Mouse (Mus musculus): ENCODE measurements around the gene 1700093K21Rik. TPM values are rescaled to one million over a fixed set of nuclear protein-coding genes. Genes with fewer than 3 reads are reported as not detected.

The 1700093K21Rik gene
- polyA plus RNA-seq, 2 experiments = 0.04 TPM; not detected in 1

DNA sequence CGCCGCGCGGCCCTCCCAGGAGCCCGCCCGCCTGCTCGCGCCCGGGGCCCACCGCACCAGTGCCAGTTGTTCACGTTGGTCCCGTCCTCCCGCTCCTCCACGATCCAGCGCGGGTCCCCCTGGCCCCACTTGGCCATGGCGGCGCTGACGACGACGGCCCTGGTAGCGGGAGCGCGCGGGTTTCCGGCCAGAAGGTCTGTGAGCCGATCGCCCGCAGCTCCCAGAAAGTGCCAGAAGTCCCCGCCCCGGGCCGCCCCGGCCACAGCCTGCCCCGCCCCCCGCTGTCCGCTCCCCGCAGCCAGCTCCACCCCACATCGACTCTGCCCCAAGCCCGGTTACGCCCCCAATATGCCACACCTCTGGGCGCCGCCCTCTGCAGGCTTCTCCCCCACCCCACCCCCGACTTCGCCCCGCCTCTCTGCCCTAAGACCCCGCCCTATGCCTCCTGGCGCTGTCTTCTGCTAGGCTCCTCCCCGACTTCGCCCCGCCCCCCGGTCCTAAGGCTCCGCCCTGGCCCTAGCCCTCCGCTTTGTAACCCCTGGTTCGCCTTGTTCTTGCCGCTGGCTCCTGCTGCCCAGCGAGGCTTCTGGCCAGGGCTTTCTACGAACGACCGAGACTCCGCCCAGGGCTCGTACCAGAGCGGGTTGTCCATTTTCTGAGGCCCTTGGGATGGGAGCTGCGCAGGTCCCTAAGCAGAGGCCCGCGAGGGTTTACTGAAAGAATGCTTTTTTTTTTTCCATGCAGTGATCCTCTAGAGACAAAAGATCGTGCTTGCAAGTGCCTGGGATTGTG is 23.0 kb downstream of the 1700093K21Rik start, which contains the start of gene Ahsa2:
Gene Ahsa2, minus strand, starts transcription at position 313 of the 792 bp plus-strand sequence.
- 2% methylated on average over 54 of the region's 66 CpGs for WGBS (ENCODE audit: insufficient replicate concordance)
- H3K9me3 ChIP-seq (ENCODE audit: control insufficient read depth, low read length) = no peaks in the 10 kb centered on the region
- H3K36me3 ChIP-seq (replicated peaks; ENCODE audit: control insufficient read depth, insufficient read depth, low read depth) = peaks cover 6% of the 10 kb centered on the region
- H3K4me2 ChIP-seq (ENCODE audit: low read depth) = peak within 1 kb of the TSS; percentile 91
- no peak for TF ChIP-seq EP300 (IDR thresholded peaks at IDR 0.05; ENCODE audit: low read depth)
- no peak for TF ChIP-seq CTCF (IDR thresholded peaks at IDR 0.05; ENCODE audit: low read depth)
- peak within 1 kb of the TSS; percentile 51 for H3K27ac ChIP-seq
- peak within 1 kb of the TSS; percentile 71 to 88 for H3K4me3 ChIP-seq (ENCODE audit: insufficient read depth in 1 of 2, low read depth in 2 of 2, low read length in 2 of 2)
- DNase-seq (ENCODE audit: low read depth in 3 of 3, low spot score in 3 of 3) (peak; percentile 93 to 94 (median 94)), ATAC-seq (ENCODE audit: insufficient read depth) (peak; percentile 94)
- H3K27me3 ChIP-seq (ENCODE audit: control insufficient read depth, insufficient read depth, low read length) = no peaks in the 10 kb centered on the region
- H3K9ac ChIP-seq (replicated peaks) = peak within 1 kb of the TSS; percentile 89
- H3K4me1 ChIP-seq (replicated peaks; ENCODE audit: control insufficient read depth in 2 of 2, insufficient read depth in 2 of 2, low read length in 1 of 2) = peaks cover 15 to 16% of the 10 kb centered on the region in 2 experiments

DNA sequence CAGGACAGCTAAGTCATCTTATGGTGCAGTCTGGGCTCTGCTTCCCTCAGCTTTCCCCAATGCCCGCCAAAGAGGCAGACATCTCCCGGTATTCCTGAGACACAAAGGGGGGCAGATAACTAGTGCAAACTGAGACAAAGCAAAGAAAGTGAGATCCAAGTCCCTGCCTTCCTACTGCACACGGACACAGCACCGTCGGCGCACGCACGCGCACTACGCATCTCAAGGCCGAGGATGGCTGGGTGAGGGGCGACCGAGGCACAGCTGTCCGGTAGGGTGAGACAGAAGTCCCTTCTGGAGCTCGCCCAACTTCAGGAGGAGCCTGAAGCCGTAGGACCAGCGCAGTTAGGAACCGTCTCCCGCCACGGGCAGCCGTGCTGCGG is 23.6 kb downstream of the 1700093K21Rik start:
- H3K9ac ChIP-seq (replicated peaks) = peak overlapping the region; percentile 89
- H3K9me3 ChIP-seq (ENCODE audit: control insufficient read depth, low read length) = no peaks in the 10 kb centered on the region
- H3K4me3 ChIP-seq (ENCODE audit: insufficient read depth in 1 of 2, low read depth in 2 of 2, low read length in 2 of 2) = peak overlapping the region; percentile 71 to 88
- H3K4me1 ChIP-seq (replicated peaks; ENCODE audit: control insufficient read depth in 2 of 2, insufficient read depth in 2 of 2, low read length in 1 of 2) = peaks cover 15 to 16% of the 10 kb centered on the region in 2 experiments
- H3K27ac ChIP-seq = peak overlapping the region; percentile 51
- peak; percentile 66 for ATAC-seq (ENCODE audit: insufficient read depth)
- peak; percentile 31 to 55 (median 44) for DNase-seq (ENCODE audit: low read depth in 3 of 3, low spot score in 3 of 3)
- peaks cover 12% of the 10 kb centered on the region for H3K36me3 ChIP-seq (replicated peaks; ENCODE audit: control insufficient read depth, insufficient read depth, low read depth)
- under 1% methylated on average over 22 of the region's 22 CpGs for WGBS (ENCODE audit: insufficient replicate concordance)
- H3K27me3 ChIP-seq (ENCODE audit: control insufficient read depth, insufficient read depth, low read length) = no peaks in the 10 kb centered on the region
- peak overlapping the region; percentile 91 for H3K4me2 ChIP-seq (ENCODE audit: low read depth)
- TF ChIP-seq EP300 (IDR thresholded peaks at IDR 0.05; ENCODE audit: low read depth) = no peak
- TF ChIP-seq CTCF (IDR thresholded peaks at IDR 0.05; ENCODE audit: low read depth) = no peak

DNA sequence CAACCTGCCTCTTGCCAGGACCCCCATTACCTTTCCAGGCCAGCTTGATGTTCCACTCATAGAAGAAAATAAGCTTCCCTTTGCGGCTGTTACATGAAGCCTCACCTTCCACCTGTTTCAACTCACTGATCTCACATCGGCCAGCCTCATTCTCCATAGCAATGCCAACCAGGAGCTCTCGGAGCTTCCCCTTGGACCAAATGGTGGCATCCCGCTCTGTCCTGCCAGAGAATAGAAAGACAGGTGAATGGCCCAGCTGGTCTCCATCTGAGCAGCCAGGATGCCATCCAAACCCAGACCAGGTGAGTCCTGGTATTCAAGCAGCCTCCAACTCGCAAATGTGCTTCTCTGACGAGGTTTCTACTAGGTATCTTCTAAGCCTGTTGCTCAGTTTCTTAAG is 24.3 kb downstream of the 1700093K21Rik start:
- Histone ChIP-seq H3K9ac (replicated peaks) (peak overlapping the region; percentile 89), H3K4me2 (ENCODE audit: low read depth) (peak overlapping the region; percentile 91), H3K4me3 (ENCODE audit: insufficient read depth in 1 of 2, low read depth in 2 of 2, low read length in 2 of 2) (peak overlapping the region; percentile 71 to 88), H3K36me3 (replicated peaks; ENCODE audit: control insufficient read depth, insufficient read depth, low read depth) (peaks cover 17% of the 10 kb centered on the region), H3K4me1 (replicated peaks; ENCODE audit: control insufficient read depth in 2 of 2, insufficient read depth in 2 of 2, low read length in 1 of 2) (peaks cover 15 to 16% of the 10 kb centered on the region in 2 experiments), H3K9me3 (ENCODE audit: control insufficient read depth, low read length) (no peaks in the 10 kb centered on the region), H3K27me3 (ENCODE audit: control insufficient read depth, insufficient read depth, low read length) (no peaks in the 10 kb centered on the region), H3K27ac (no peak overlapping the region)
- DNase-seq (ENCODE audit: low read depth in 3 of 3, low spot score in 3 of 3) (no peak), ATAC-seq (ENCODE audit: insufficient read depth) (no peak)
- no peak for TF ChIP-seq CTCF (IDR thresholded peaks at IDR 0.05; ENCODE audit: low read depth)
- 59% methylated on average over 6 of the region's 6 CpGs for WGBS (ENCODE audit: insufficient replicate concordance)

DNA sequence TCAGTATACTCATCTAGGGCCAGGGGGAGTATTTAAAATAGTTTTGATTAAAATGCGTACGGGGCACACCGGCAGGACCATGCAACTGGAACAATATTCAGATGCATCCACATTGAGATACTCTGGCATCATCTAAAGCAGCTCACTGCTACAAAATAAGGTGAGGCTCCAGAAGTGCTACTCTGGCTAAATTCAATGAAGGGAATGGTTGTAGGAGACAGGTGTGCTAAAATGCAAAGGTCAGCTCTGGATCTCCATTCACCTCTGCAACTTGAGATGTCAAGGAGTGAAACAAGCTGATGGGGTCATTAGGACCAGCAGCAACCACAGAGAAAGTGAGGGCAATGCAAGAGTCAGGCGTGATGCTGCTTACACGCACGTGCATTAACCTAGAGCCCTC is 25.7 kb downstream of the 1700093K21Rik start:
- Histone ChIP-seq H3K36me3 (replicated peaks; ENCODE audit: control insufficient read depth, insufficient read depth, low read depth) (peaks cover 31% of the 10 kb centered on the region), H3K4me3 (ENCODE audit: insufficient read depth in 1 of 2, low read depth in 2 of 2, low read length in 2 of 2) (no peak overlapping the region), H3K9ac (replicated peaks) (no peak overlapping the region), H3K4me2 (ENCODE audit: low read depth) (no peak overlapping the region), H3K27me3 (ENCODE audit: control insufficient read depth, insufficient read depth, low read length) (no peaks in the 10 kb centered on the region), H3K27ac (no peak overlapping the region), H3K4me1 (replicated peaks; ENCODE audit: control insufficient read depth in 2 of 2, insufficient read depth in 2 of 2, low read length in 1 of 2) (peaks cover 15 to 16% of the 10 kb centered on the region in 2 experiments), H3K9me3 (ENCODE audit: control insufficient read depth, low read length) (no peaks in the 10 kb centered on the region)
- DNase-seq (ENCODE audit: low read depth in 3 of 3, low spot score in 3 of 3) (no peak), ATAC-seq (ENCODE audit: insufficient read depth) (no peak)
- 84% methylated on average over 6 of the region's 6 CpGs for WGBS (ENCODE audit: insufficient replicate concordance)
- TF ChIP-seq CTCF (IDR thresholded peaks at IDR 0.05; ENCODE audit: low read depth) (no peak), EP300 (IDR thresholded peaks at IDR 0.05; ENCODE audit: low read depth) (no peak)

DNA sequence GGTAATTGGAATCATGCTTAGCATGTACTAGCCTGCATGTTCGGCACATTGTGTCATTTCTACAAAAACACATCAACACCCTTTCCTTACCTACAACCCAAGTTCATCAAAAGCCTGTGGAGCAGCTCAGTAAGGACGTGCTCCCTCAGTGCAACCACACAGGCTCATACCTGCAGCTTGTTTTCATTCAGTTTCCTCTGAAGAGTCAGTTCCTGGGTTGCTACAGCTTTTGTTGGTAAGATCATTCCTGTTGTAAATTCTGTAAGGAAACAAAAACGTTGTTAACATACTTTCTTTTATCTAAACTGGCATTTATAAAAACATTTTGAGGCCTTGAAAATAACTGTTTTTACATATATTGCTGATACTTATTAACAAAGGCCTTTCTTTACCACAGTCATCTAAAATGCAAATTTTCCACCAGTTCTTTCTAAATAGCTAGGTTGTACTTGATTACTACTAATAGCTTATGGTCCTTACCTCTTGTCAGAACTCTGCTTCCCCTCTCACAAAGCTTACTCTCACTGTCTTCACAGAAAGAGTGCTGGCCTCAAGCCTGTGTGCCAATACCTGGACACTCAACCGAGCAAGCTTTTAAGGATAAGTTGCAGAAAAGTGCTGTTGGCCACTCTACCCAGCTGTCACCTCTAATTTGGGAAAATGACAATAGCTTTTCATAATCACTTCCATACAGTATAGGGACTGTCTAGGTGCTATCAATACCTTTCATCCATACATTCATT is 28.7 kb downstream of the 1700093K21Rik start:
- H3K4me3 ChIP-seq (ENCODE audit: insufficient read depth in 1 of 2, low read depth in 2 of 2, low read length in 2 of 2) = no peak overlapping the region
- no peak overlapping the region for H3K4me2 ChIP-seq (ENCODE audit: low read depth)
- no peak overlapping the region for H3K27ac ChIP-seq
- WGBS (ENCODE audit: insufficient replicate concordance) = 80% methylated on average over 4 of the region's 4 CpGs
- no peaks in the 10 kb centered on the region for H3K9me3 ChIP-seq (ENCODE audit: control insufficient read depth, low read length)
- no peaks in the 10 kb centered on the region for H3K27me3 ChIP-seq (ENCODE audit: control insufficient read depth, insufficient read depth, low read length)
- TF ChIP-seq CTCF (IDR thresholded peaks at IDR 0.05; ENCODE audit: low read depth) (no peak), EP300 (IDR thresholded peaks at IDR 0.05; ENCODE audit: low read depth) (no peak)
- ATAC-seq (ENCODE audit: insufficient read depth) (no peak), DNase-seq (ENCODE audit: low read depth in 3 of 3, low spot score in 3 of 3) (no peak)
- peaks cover 50% of the 10 kb centered on the region for H3K36me3 ChIP-seq (replicated peaks; ENCODE audit: control insufficient read depth, insufficient read depth, low read depth)
- H3K4me1 ChIP-seq (replicated peaks; ENCODE audit: control insufficient read depth in 2 of 2, insufficient read depth in 2 of 2, low read length in 1 of 2) = peaks cover 10 to 13% of the 10 kb centered on the region in 2 experiments
- no peak overlapping the region for H3K9ac ChIP-seq (replicated peaks)
